Mouse (Mus musculus) kidney, adult 2 months (tissue): ENCODE measurements around the gene 1110008P14Rik. TPM values are rescaled to one million over a fixed set of nuclear protein-coding genes. Genes with fewer than 3 reads are reported as not detected.
A peak's percentile ranks its signal among the peaks of the same experiment; 100 is the strongest.

Experiments used
- DNase-seq: peaks from one replicate; pipeline ENCODE4 v3.0.0; 2021
- H3K27ac ChIP-seq: fragments of 200-500 bp; 2 replicates; pipeline ENCODE4 v1.5.1; 2012; ENCODE audit warnings: low read depth, low read length, control low read depth, inconsistent platforms; ENCODE audit not compliant: insufficient read depth
- H3K27me3 ChIP-seq: fragments of 200-500 bp; replicated peaks from 2 replicates; pipeline ENCODE4 v1.6.1; 2012; ENCODE audit warnings: mild to moderate bottlenecking, moderate library complexity, low read length, inconsistent platforms; ENCODE audit not compliant: control insufficient read depth, insufficient read depth
- H3K36me3 ChIP-seq: fragments of 200-500 bp; 2 replicates; pipeline ENCODE4 v1.6.1; 2012; ENCODE audit warnings: mild to moderate bottlenecking, moderate library complexity, low read length, inconsistent platforms; ENCODE audit not compliant: control insufficient read depth, insufficient read depth
- H3K4me1 ChIP-seq: fragments of 200-500 bp; 2 replicates; pipeline ENCODE4 v1.6.1; 2011; ENCODE audit warnings: low read length; ENCODE audit not compliant: control insufficient read depth, insufficient read depth
- H3K4me3 ChIP-seq: fragments of 200-500 bp; 2 replicates; pipeline ENCODE4 v1.5.1; 2011; ENCODE audit warnings: mild to moderate bottlenecking, low read depth, low read length, control low read depth; ENCODE audit not compliant: insufficient read depth
- CTCF ChIP-seq: fragments of 200-500 bp; conservative IDR thresholded peaks from 2 replicates; pipeline ENCODE4 v1.5.1; 2011; ENCODE audit warnings: low read depth, mild to moderate bottlenecking, control low read depth, low read length, moderate library complexity, mixed read lengths; ENCODE audit not compliant: insufficient read depth, insufficient read length
- POLR2A ChIP-seq: fragments of 200-500 bp; IDR thresholded peaks from one replicate; pipeline ENCODE4 v1.6.1; 2011; ENCODE audit warnings: low read depth, low read length, control low read depth
- WGBS: fragments of 180-500 bp; shearing (Covaris S2); methylation state at CpG from one replicate; pipeline ENCODE4 v1.1.7; 2018; 5-methylcytosine and 5-hydroxymethylcytosine counted together
- polyA plus RNA-seq: library from polyadenylated mRNA; depleted of rRNA; stranded (reverse); fragments of >200 nt; gene quantifications from 2 replicates; pipeline ENCODE4 v1.2.3, GENCODE M21; 2012

Gene 1110008P14Rik
- polyA plus RNA-seq, 1 experiment = 182 TPM

- Histone ChIP-seq H3K36me3 (no peaks in the 10 kb centered on the region), H3K27ac (peak overlapping the region; percentile 99), H3K4me3 (no peak overlapping the region), H3K27me3 (no peaks in the 10 kb centered on the region), H3K4me1 (peaks cover 23% of the 10 kb centered on the region)
- DNase-seq = peak; percentile 95
- WGBS = 30% methylated on average over 25 of the region's 25 CpGs
- TF ChIP-seq CTCF (0 out of 2 replicates have a peak, but pooled peaks have one; percentile 1), POLR2A (peak; percentile 60)
Observed at GRCm38 (mm10) chr2:32408429-32409424, 27.0 kb upstream of the 1110008P14Rik start.

- peaks cover under 1% of the 10 kb centered on the region; the same call in 1 of the 2 replicates for H3K36me3 ChIP-seq
- 54% methylated on average over 7 of the region's 7 CpGs for WGBS
- peaks cover 23% of the 10 kb centered on the region for H3K4me1 ChIP-seq
- no peak overlapping the region for H3K4me3 ChIP-seq
- DNase-seq = peak; percentile 76
- H3K27me3 ChIP-seq = no peaks in the 10 kb centered on the region
- H3K27ac ChIP-seq = peak overlapping the region; percentile 88
- TF ChIP-seq CTCF (no peak), POLR2A (no peak)
Observed at GRCm38 (mm10) chr2:32407144-32407824, 25.5 kb upstream of the 1110008P14Rik start.

- WGBS = 20% methylated on average over 2 of the region's 2 CpGs
- Histone ChIP-seq H3K27me3 (no peaks in the 10 kb centered on the region), H3K36me3 (peaks cover 1% of the 10 kb centered on the region; the same call in 1 of the 2 replicates), H3K27ac (no peak overlapping the region), H3K4me1 (peaks cover 23% of the 10 kb centered on the region), H3K4me3 (no peak overlapping the region)
- TF ChIP-seq CTCF = peak; percentile 100
- TF ChIP-seq POLR2A = no peak
- DNase-seq = peak; percentile 97
Observed at GRCm38 (mm10) chr2:32404663-32405062, 22.9 kb upstream of the 1110008P14Rik start.

- H3K36me3 ChIP-seq = no peaks in the 10 kb centered on the region
- H3K4me3 ChIP-seq = peak overlapping the region; percentile 97
- no peak for DNase-seq
- no peaks in the 10 kb centered on the region for H3K27me3 ChIP-seq
- peaks cover 7% of the 10 kb centered on the region; the same call in 1 of the 2 replicates for H3K4me1 ChIP-seq
- TF ChIP-seq POLR2A (no peak), CTCF (no peak)
- WGBS = under 1% methylated on average over 15 of the region's 15 CpGs
- peak overlapping the region; percentile 90 for H3K27ac ChIP-seq
Observed at GRCm38 (mm10) chr2:32396695-32397094, 15.0 kb upstream of the 1110008P14Rik start.

GRCm38 (mm10) chr2:32395946-32396621, 14.3 kb upstream of the 1110008P14Rik start:
- peak; percentile 97 for DNase-seq
- Histone ChIP-seq H3K4me3 (peak overlapping the region; percentile 97), H3K4me1 (peaks cover 7% of the 10 kb centered on the region; the same call in 1 of the 2 replicates), H3K27me3 (no peaks in the 10 kb centered on the region), H3K27ac (peak overlapping the region; percentile 90), H3K36me3 (no peaks in the 10 kb centered on the region)
- under 1% methylated on average over 59 of the region's 59 CpGs for WGBS
- no peak for TF ChIP-seq POLR2A
- no peak for TF ChIP-seq CTCF

- 0% methylated on average over 31 of the region's 31 CpGs for WGBS
- H3K27me3 ChIP-seq = no peaks in the 10 kb centered on the region
- peak; percentile 96 for DNase-seq
- peak within 1 kb of the TSS; percentile 90 for H3K27ac ChIP-seq
- peak within 1 kb of the TSS; percentile 97 for H3K4me3 ChIP-seq
- no peaks in the 10 kb centered on the region for H3K36me3 ChIP-seq
- TF ChIP-seq CTCF (no peak), POLR2A (peak; percentile 27)
- H3K4me1 ChIP-seq = peaks cover 10% of the 10 kb centered on the region; the same call in 1 of the 2 replicates
Observed at GRCm38 (mm10) chr2:32395484-32395945, 13.8 kb upstream of the 1110008P14Rik start, which contains the start of gene Ptges2. Gene Ptges2, plus strand, starts transcription at chr2:32395896.
